Mouse (Mus musculus): ENCODE data around the gene Sash3. TPM values are rescaled to one million over a fixed set of nuclear protein-coding genes. Genes with fewer than 3 reads are reported as not detected.

Sash3 gene
- total RNA-seq (2022), result under 1 TPM in 3 of 4 experiments, not detected in 1; 0.10 to 0.46 (median 0.18) TPM

DNA sequence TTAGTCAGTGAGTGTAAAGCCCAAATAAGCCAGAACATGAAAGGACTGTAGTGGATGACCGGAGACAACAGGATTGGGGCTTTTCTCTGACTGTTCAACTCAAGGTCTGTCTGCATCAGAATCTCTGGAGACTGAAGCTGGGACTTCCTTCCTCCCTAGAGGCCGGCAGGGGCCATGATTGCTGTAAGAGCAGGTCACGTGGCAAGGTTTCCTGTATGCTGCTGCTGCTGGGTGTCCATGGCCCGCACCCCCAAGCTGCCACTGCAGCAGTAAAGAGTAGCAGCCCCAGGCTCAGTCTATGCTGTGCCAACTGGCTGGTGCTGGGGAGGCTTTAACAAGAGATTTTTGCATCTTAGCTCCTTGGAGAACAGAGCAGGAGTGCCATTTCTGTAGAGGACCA, at the start of gene Sash3:
Gene Sash3 (plus strand): TSS at position 175 of the 400 bp plus-strand sequence.
- DNase-seq (ENCODE audit: low spot score in 2 of 2), result no peak

DNA sequence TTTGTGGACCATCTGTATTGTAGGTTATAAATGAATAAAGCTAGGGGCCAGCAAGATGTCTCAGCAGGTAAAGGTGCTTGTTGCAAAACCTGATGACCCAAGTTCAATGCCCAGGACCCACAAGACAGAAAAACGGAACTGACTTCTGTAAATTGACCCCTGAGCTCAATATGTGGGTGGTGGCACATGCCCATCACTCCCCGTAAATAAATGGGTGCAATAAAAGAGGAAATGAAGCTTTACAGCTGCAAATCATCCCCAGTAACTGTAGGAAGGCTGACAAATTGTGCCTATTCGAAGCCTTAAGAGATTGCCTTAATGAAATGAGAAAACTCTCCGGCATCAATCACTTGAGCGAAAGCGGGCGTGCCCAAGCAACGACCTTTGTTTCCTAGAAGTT, 49.7 kb upstream of the Sash3 start:
- no peak for DNase-seq (ENCODE audit: low spot score in 2 of 2)

DNA sequence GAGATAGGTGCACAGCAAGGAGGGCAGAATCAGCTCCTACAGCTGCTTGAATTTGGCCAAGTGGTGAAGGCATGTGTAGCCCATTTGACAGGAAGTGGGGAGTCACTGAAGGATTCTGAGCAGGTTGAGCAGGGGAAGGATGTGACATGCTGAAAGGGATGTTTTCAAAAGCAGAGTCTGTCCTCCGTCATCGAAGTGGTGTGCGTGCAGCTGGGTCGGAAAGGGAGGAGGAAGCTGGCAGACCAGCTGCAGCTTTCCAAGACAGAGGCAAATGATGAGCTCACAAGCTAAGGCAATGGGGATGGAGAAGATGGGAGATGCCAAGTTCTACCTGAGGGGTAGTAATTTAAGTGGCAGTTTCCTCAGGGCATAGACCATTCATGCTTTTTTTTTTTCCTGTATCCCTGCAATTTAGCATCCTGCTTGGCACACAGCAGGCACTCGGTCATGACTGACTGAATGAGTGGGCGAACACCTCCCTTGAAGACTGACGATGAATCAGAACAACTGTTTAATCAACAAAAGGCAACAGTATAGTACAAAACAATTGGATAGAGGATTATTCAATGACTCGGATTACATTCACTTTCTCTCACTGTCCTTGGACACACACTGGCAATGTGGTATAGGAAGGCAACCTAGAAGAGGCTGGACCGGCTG, 47.6 kb upstream of the Sash3 start:
- DNase-seq (ENCODE audit: low spot score in 2 of 2), result no peak

DNA sequence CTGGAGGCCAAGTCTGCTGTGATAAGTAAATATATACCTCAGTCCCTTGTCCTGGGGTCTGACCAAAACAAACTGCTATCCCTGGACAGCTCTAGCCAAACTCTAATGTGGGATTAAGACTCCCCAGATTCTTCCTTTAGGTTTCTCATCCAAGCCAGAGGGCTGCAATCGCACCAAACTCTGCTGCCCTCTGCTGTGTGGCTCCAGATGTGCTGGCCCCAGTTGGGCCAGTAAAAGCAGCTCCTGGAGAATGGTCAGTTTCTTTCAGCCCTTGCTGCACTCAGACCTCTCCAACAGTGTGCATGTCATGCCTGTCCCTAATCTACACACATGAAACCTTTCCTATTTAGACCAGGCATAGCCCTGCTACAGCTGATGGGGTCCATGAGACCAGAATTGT, 46.4 kb upstream of the Sash3 start:
- no peak for DNase-seq (ENCODE audit: low spot score in 2 of 2)

DNA sequence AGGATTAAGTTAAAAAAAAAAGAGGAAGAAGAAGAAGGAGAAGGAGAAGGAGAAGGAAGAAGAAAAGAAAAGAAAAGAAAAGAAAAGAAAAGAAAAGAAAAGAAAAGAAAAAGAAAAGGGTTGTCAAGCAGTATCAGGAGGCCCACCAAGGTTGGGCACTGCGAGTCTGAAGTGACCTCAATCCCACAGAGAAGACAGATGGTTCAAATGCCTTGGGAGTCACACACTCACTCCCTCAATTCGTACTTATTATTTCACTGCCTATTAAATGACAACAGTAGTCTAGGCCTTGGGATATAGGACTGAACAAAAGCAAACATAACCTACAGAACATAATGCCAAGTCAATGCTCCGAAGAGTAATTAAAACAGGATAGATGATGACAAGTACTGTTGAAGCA, 43.0 kb upstream of the Sash3 start:
- DNase-seq (ENCODE audit: low spot score in 2 of 2), result no peak

DNA sequence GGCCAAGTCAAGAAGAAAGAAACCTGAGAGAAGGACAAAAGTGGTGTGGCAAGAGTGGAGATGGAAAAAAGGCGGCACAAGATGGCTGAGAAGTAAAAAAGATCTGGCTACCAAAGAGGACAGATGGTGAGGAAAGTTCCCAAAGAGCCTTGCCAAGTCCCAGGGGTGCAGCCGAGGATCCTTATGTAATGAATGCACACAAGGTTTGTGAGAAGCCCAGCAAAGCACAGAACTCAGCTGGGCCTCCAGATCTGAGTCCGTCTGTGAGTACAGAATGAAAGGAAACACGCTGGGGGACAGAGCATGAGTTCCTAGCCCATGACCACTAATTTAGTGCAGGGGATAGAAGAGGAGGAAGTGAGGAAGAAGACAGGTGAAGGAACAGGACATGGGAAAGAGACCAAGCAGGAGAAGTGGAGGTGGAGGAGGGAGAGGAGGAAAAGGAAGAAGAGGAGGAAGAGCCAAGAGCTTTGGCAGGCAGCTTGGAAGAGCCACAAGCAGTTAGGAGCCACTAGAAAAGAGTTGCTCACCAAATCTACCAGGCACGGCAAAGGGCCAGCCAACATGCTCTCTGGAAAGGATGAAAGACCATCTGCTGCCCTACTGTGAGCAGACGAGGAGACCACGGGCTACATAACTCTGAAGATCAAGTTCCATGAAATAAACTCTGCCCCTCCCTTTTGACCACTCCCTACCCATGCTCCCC, 41.3 kb upstream of the Sash3 start:
- no peak for DNase-seq (ENCODE audit: low spot score in 2 of 2)

DNA sequence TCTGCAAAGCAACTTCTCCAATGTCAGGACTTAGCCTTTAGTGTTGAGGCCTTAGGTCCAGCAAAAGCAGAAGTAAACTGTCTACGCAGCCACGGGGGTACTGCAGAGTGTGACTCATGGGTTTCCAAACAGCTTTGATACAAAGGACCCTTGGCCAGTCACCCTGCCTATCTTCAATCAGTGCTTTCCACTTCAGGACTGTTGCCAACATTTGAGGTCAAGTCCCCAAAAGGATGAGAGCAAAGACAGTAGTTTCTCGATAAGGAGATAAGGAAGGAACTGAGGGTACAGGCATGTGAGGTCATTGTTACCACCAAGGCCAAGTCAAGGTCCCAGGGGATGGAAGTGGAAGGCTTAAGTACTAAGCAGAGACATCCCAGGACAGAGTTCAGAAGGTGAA, 40.0 kb upstream of the Sash3 start:
- no peak for DNase-seq (ENCODE audit: low spot score in 2 of 2)

DNA sequence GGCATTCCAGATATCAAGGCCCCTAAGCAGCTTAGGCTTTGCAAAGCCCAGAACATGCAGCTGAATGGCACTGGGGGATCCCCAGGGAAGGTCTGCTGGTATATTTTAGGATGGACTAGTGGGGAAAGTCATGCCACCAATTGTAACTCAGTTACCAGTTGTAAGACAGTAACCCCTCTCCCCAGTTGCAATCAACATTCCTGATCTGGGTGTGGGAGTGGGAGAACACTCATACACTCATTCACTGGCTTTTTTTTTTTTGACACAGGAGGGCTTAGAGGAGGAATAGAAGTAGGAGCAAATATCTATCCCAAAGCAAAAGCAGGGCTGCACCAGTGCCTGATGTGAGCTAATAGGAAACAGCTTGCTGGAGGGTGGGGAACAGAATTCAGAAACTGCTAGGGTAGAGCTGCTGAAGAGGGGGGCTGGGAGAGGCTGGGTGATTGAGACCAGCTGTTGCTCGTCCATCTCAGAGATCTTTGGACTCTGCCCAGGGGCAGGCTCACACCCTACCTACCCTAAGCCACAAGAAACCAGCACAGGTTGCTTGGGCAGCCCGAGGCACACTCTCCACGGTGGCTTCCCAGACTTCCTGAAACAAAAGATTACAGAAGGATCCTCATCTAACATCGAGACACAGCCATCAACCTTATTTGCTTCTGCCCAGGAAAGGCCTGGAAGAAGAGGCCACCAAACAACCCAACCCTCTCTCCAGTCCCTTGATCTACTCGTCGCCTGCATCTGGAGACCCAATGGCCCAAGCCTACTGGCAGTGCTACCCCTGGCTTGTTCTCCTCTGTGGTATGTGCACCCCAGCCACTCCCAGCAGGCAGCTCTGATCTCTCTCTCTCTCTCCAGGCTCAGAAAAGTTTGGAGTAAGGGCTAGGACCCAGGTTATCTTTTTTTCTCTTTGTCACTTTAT, 37.6 kb upstream of the Sash3 start, which contains the start of gene Xpnpep2:
Gene Xpnpep2 (plus strand): TSS at position 332 of the 922 bp plus-strand sequence.
- DNase-seq (ENCODE audit: low spot score in 2 of 2), result peak in 1 of 2 experiments; percentile 19

DNA sequence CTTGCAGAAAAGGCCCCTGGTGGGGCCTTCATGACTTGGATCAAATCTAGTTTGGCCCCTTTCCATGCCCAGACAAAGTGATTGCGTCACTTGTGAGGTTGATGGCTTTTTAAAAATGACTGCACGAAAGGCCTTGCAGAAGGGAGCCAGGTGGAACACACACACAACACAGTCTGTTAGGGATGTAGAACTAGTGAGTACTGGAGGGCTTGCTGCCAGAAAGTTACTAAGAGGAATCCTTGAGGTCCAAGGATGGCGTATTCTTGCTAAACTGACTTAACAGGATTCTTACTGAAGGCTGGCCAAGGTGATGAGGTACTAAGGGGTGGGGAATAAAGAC, 37.0 kb upstream of the Sash3 start:
- DNase-seq (ENCODE audit: low spot score in 2 of 2), result no peak

DNA sequence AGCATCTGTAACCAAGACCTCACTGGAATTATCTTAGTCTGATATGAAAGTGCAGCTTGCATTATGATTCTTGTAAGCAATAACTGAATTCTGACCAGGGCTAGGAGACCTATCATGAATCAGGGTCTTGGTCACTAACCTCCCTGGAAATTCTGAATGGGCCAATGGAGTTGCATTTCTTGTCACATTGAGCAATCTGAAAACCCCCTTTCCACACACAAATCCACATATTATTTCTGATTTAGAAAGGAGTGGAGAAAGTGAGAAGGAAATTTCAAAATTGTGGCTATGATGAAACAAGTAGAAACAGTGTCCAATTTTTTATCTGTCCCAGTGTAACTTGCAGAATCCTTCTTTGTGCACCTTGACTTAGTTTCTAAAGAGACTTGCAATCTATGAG, 26.9 kb upstream of the Sash3 start:
- no peak for DNase-seq (ENCODE audit: low spot score in 2 of 2)

DNA sequence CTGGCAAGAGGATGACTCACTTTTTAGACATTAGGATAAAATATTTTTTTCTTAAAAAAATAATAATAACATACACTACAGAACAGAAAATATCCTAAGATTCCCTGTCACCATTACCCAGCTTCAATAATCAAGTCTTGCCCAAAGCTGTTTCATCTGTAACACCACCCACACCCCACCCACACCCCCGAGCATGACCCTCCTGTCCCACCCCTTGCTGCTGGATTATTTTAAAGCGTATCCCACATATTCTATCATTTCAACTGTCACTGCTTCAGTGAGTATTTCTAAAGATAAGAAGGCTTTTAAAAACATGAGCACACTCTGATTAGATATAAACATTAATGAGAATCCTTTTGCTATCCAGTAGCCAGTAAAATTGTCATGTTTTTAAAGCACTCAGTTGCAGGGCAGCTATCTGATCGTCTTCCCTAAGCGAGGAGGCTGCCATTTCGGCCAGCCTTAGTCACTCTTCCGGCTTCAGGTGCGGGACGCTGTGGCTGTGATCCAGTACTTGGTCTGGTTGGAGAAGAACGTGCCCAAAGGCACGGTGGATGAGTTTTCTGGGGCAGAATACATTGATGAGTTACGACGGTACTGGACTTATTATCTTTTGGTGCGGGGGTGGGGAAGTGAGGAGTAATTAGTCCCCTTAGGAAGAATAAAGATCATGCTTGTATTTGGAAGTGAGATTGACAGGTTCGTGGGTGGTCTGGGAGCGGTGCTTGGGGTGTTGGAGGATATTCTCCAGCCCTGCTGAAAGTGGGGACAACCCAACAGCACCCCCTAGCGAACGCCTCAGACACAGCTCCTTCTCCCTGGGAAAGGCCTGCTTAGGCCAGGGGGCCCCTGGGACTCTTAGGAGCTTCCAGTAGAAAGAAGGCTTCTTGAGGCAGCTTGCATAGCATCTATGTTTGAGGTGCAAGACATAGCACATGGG, 21.8 kb upstream of the Sash3 start:
- peak in 1 of 2 experiments; percentile 8 for DNase-seq (ENCODE audit: low spot score in 2 of 2)

DNA sequence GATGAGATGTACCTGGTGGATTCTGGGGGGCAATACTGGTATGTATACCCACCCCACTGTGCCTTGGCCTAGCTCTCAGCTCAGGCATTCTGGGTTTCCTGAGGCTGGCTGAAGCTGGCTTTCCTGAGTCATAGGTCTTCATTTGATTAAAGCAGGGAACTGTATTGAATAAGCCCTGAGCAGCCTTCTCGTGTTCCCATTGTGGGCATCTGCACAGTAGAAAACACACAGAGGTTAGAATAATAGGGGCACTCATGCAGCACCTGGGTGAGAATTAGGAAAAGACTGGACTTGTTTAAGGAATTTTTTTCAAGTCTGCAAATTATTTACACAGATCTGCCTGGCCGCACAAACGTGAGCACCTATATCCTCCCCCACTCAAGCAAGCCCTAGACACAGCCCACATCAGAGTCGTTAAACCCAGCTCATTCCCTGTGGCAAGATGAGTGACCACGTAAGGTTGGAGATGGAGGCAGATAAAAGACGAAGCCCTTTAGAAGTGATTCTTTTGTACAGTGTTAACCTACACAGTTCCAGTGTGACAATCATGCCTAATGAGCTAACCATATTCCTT, 19.2 kb upstream of the Sash3 start:
- no peak for DNase-seq (ENCODE audit: low spot score in 2 of 2)

DNA sequence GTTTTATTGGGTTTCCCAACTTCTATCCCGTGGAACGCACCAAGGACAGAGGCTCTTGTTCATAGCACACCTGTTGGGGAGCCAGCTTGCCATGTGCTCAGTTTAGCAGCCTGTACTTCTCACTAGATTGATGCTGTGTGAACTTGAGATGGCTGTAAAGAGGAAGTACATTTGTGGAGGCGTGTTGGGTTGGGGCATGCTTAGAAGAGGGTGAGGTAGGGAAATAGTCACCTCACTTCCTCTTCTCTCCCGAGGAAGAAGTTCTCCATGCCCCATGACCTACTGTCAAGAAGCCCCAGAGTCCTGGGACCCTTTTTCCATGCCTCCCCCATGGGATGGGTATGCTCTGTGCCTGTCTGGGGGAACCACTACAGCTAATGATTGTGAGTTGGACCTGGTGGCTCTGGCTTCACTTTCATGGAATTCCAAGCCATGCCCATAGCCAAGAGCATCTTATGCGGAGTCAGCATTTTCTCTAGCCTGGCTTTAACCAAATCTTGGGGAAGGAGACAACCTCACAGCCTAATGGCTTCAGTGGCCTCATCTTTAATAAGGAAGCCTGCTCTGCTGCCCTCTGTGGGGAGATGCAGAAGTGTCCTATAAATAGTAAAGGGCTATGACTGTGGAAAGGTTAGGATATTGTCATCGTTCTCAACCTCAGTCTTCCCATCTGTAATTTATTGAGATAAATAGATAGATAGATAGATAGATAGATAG, 18.6 kb upstream of the Sash3 start:
- DNase-seq (ENCODE audit: low spot score in 2 of 2), result no peak

DNA sequence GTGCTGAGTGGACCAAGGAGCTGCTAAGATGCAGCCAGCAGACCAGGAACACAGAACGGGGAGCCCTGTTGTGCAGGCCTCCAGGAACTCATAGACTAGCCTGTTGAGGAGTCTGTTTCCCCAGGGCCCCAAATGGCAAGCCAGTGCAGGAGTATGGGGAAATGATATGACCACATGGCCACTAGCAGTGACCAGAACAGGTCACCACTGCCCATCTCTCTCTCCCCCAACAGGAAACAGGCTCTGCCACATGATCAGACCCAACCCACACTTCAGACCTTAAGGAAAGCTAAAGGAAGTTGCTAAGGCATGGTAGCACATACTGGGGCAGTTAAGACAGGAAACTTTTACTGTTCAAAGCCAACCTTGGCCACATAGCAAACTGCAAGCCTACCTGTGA, 17.1 kb upstream of the Sash3 start:
- no peak for DNase-seq (ENCODE audit: low spot score in 2 of 2)

DNA sequence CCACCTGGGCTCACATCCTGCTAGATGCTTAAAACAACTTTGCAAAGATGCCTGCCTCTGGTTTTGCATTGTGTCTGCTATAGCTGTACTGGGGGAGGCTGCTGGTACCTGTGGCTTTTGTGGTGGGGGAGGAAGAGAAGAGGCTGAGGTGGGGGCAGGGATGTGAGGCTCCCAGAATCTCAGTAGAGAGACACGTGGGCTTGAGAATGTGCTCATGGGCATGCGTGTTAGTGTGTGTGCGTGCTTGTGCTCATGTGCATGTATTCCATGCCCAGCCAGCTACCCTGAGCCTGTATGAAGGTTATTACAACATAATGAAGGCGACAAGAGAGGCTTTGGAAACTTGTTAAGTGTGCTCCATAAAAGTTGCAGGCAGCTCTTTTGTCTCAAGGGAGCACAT, 9.3 kb upstream of the Sash3 start:
- no peak for DNase-seq (ENCODE audit: low spot score in 2 of 2)

DNA sequence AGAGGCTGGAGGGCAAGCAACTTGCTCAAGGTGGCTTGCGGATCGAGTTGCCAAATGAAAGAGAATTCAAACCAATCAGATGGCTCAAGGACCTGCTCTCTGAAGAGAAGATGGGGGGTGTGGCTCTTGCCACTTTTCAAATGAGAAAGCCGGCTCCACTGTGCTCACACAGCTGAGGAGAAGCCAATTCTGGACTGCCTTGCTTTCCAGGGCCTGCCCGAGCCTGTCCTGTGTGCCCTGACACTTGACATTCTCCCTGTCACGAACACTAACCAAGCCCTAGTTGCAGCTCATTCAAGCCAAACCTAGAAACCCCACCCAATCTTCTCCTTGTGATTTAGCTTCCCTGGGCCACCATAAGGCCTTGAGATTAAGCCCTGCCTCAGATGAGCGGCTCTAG, 8.2 kb upstream of the Sash3 start:
- DNase-seq (ENCODE audit: low spot score in 2 of 2), result no peak

DNA sequence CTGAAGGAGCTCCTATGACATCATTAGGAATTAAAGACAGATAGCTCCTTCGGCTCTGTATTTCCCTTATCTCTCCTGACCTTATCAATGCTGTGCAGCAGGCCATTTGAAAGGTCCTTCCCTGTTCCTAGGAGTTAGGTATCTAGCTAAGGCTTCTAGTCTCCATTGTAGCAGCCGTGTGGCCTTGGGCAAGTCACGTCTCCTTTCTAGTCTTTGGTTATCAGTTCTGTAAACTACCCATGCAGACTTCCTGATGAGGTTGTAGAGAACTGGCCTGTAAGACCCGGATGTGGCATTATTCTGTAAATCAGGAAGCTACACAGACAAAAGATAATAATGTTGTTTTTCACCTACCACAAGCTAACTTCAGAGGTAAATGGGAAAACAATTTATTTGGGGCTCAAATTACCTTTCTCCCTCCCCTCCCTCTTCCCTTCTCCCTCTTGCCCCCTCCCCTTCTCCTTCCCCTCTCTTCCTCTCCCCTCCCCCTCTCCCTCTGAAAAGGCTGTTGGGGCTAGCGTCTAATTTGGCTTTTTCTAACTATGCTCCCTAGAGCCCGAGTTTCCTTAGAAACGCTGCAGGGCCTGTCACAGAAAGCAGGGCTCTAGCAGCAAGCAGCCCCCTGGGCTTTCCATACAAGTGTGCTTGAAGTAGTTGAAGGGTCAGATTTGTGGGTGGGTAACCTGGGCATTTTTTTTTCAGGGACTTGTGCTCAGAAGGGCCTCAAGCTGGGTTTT, 7.5 kb upstream of the Sash3 start:
- no peak for DNase-seq (ENCODE audit: low spot score in 2 of 2)

DNA sequence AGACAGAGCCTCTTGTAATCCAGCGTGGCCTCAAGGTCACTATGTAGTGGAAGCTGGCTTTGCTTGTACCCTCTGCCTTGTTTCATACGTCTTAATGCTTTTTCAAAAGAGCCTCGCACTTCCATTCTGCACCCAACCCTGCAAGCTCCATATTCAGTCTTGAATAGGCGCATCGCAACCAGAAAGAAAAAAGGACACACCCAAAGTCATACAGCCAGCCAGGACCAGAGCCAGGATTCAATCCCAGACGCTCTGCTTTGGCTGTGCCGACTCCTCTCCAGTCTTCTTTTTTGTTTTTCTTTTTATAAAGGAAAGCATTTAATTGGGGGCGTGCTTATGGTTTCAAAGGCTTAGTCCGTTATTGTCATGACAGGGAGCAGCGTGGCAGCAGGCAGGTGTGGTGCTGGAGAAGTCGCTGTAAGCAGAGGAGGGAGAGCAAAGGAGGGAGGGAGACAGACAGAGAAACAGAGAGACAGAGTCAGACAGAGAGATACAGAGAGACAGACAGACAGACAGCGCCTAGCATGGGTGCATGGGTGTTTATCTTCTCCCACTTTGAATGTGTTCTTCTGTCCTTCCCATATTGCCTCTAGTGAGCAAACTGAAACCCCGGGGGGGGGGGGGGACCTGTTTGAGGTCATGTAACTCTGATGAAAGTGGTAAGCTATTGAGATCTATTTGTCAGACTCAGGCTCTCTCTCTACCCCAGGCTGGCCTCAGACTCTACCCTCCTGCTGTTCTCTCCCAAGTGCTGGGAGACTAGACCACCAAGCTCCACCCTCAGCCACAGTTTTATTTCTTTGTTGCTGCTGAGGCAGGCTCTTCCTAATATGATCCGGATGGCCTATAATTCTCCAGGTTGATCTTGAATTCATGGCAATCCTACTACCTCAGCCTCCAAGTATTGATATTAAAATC, 6.6 kb upstream of the Sash3 start:
- DNase-seq (ENCODE audit: low spot score in 2 of 2), result no peak
